Mouse (Mus musculus) intestine, embryonic 14.5 days (tissue): ENCODE measurements at regions not wholly inside any gene's neighbourhood (a gene's known extent, or its start where the extent isn't known, plus 50 kb on each side); places are given as distances from the start of the nearest gene placed in this dataset.

Experiments used
- ATAC-seq: fragments of 200-750 bp; cut with Nextera tagmentation; replicated peaks from 2 replicates; pipeline ENCODE4 v1.8.0; 2017; ENCODE audit warnings: low read depth, moderate number of reproducible peaks, moderate TSS enrichment, moderate library complexity; ENCODE audit not compliant: low FRiP score, low TSS enrichment
- DNase-seq: peaks from one replicate; pipeline ENCODE4 v3.0.0-alpha.2; 2018; ENCODE audit warnings: low spot score
- H3K27ac ChIP-seq: fragments of 300-500 bp; sonication (generic); 2 replicates; pipeline ENCODE4 v1.5.1; 2014; ENCODE audit warnings: low read depth, mild to moderate bottlenecking, control low read depth
- H3K27me3 ChIP-seq: fragments of 300-500 bp; sonication (generic); replicated peaks from 2 replicates; pipeline ENCODE4 v1.6.1; 2014; ENCODE audit warnings: low read length, control low read depth; ENCODE audit not compliant: control insufficient read depth, insufficient read depth
- H3K36me3 ChIP-seq: fragments of 300-500 bp; sonication (generic); 2 replicates; pipeline ENCODE4 v1.6.1; 2014; ENCODE audit warnings: low read length, control low read depth; ENCODE audit not compliant: control insufficient read depth, insufficient read depth
- H3K4me1 ChIP-seq: fragments of 300-500 bp; sonication (generic); replicated peaks from 2 replicates; pipeline ENCODE4 v1.6.1; 2014; ENCODE audit warnings: low read length, control low read depth, mixed read lengths; ENCODE audit not compliant: control insufficient read depth, insufficient read depth
- H3K4me2 ChIP-seq: fragments of 300-500 bp; sonication (generic); 2 replicates; pipeline ENCODE4 v1.6.1; 2014; ENCODE audit warnings: low read length
- H3K4me3 ChIP-seq: fragments of 300-500 bp; sonication (generic); 2 replicates; pipeline ENCODE4 v1.5.1; 2014; ENCODE audit warnings: low read depth, low read length, control low read depth, mixed read lengths
- H3K9ac ChIP-seq: fragments of 300-500 bp; sonication (generic); 2 replicates; pipeline ENCODE4 v1.6.1; 2014; ENCODE audit warnings: mild to moderate bottlenecking, low read length
- H3K9me3 ChIP-seq: fragments of 300-500 bp; sonication (generic); 2 replicates; pipeline ENCODE4 v1.6.1; 2016; ENCODE audit warnings: low read length, control low read depth; ENCODE audit not compliant: control insufficient read depth
- WGBS: fragments of 180-500 bp; shearing (Covaris S2); extraction: QIAGEN DNeasy Blood & Tissue Kit; methylation state at CpG from one replicate; pipeline ENCODE4 v1.1.7; 2014; 5-methylcytosine and 5-hydroxymethylcytosine counted together

GRCm38 (mm10) chr16:13204948-13205470 is 51.3 kb upstream of the Mrtfb start:
- Histone ChIP-seq H3K9me3 (no peaks in the 10 kb centered on the region), H3K36me3 (no peaks in the 10 kb centered on the region), H3K9ac (no peak overlapping the region), H3K27ac (no peak overlapping the region), H3K4me3 (no peak overlapping the region), H3K4me2 (no peak overlapping the region), H3K27me3 (no peaks in the 10 kb centered on the region), H3K4me1 (no peaks in the 10 kb centered on the region; the same call in 1 of the 2 replicates)
- DNase-seq, result no peak
- WGBS, result 92% methylated on average over 6 of the region's 6 CpGs
- ATAC-seq, result no peak

- ATAC-seq, result peak; percentile 82
- 30% methylated on average over 5 of the region's 5 CpGs for WGBS
- Histone ChIP-seq H3K4me3 (no peak overlapping the region), H3K4me1 (no peaks in the 10 kb centered on the region; the same call in 1 of the 2 replicates), H3K27me3 (no peaks in the 10 kb centered on the region), H3K9ac (no peak overlapping the region), H3K36me3 (no peaks in the 10 kb centered on the region), H3K9me3 (no peaks in the 10 kb centered on the region), H3K4me2 (no peak overlapping the region), H3K27ac (no peak overlapping the region)
- no peak for DNase-seq
Observed at GRCm38 (mm10) chr16:13205855-13206254, 50.4 kb upstream of the Mrtfb start.
